Mouse (Mus musculus) heart, postnatal 25 days (tissue): ENCODE measurements at regions not wholly inside any gene's neighbourhood (a gene's known extent, or its start where the extent isn't known, plus 50 kb on each side); places are given as distances from the start of the nearest gene placed in this dataset.

Experiments
- DNase-seq: peaks from one replicate; pipeline ENCODE4 v3.0.0; 2022; ENCODE audit warnings: low spot score
- intact Hi-C: fragments of 180-260 bp; cut with DNase I; formaldehyde crosslinking; loops from one replicate; pipeline ENCODE4 v1.15.1; 2025

- intact Hi-C loops = loop anchor here (10.0 kb wide), 1 partner anchor 471 kb away; no protein-coding TSS in a partner anchor
- no peak for DNase-seq
These were observed 476.5 kb upstream of the Tbx3 start for GRCm38 (mm10) chr5:119193699-119194681.

DNA sequence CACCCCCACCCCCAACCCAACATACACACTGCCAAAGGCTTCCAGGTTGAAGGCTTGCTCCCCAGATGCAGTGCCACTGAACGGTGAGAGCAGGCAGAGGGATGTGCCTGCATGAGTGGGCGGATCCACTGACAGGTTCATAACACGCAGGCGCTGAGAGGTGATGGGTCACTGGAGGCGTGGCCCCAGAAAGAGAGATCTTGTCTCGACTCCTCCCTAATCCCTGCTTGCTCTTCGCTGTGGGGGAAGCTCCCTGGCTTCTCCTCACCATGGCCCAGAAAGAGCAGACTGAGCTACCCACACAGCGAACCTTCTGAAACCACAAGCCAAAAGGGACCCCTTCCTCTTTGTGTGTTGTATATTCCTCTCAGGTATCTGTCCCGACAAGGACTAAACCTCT lies 470.6 kb upstream of the Tbx3 start:
- no peak for DNase-seq
- intact Hi-C loops = loop anchor here (10.0 kb wide), 1 partner anchor 465 kb away; no protein-coding TSS in a partner anchor

DNA sequence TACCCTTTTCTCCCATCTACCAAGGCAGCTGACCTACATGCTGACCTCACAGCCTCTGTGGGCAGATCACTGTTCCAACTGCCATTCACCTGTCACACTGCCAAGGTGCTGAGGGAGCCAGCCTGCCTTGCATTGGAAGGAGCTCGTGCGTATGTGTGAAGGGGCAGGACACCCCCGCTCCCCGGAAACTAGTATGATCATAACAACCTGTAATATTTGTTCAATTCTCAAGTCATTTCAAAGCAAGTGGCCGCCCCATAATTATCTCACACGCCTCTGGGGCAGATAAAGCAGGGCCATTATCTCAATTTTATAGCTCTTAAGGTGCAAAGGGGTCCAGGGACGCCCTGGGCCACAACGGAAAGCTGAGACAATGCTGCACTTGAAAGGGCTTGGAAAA lies 469.2 kb upstream of the Tbx3 start:
- DNase-seq = no peak

DNA sequence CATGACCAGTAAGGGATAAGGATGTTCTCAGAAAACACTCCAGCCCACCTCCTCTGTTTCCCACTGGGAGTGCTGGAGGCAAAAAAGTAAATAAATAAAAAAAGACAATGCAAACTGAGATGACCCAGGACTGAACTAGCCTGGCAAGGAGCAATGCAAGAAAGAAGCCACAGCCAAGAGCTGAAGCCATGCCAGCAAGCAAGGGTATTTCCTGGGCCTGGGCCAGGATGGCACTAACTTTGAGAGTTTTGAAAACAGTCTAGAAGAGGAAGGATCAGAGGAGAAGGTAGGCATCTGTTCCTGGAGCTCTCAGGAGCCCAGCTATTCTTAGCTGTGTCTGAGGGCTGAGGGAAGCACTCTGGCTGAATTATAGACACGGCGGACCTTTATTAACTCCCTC lies 465.7 kb upstream of the Tbx3 start:
- no peak for DNase-seq
- intact Hi-C loops = no loop called here

More for the DNA sequence above, 469.2 kb upstream of the Tbx3 start:
- intact Hi-C loops = no loop called here

GRCm38 (mm10) chr5:119208077-119208476 lies 462.4 kb upstream of the Tbx3 start:
- intact Hi-C loops = no loop called here
- no peak for DNase-seq

- intact Hi-C loops = no loop called here
- no peak for DNase-seq
These were observed 457.3 kb upstream of the Tbx3 start for GRCm38 (mm10) chr5:119213196-119213595.

GRCm38 (mm10) chr5:119213692-119214357 lies 456.6 kb upstream of the Tbx3 start:
- DNase-seq = no peak
- intact Hi-C loops = no loop called here

GRCm38 (mm10) chr5:119214937-119215336 lies 455.5 kb upstream of the Tbx3 start:
- intact Hi-C loops = no loop called here
- DNase-seq = no peak

DNA sequence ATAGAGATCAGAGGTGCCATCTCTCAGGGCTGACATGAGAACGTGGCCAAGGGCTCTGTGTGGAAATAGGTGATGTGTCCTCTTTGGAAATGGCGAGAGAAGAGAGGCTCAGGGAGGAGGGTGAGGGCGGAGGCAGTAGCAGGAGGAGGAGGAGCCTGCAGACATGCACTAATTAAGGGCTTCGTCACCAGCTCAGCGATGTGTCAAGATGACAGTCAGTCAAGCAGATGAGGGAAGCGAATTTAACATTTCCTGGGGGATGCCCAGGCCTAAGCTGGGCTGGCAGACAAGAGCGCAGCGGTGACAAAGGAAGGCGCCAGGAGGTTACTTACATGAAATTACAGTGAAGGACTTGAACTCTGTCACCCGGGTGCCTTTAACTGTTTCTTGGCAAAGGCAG lies 455.1 kb upstream of the Tbx3 start:
- DNase-seq = no peak
- intact Hi-C loops = no loop called here

GRCm38 (mm10) chr5:119216146-119216545 lies 454.3 kb upstream of the Tbx3 start:
- intact Hi-C loops = no loop called here
- DNase-seq = no peak

DNA sequence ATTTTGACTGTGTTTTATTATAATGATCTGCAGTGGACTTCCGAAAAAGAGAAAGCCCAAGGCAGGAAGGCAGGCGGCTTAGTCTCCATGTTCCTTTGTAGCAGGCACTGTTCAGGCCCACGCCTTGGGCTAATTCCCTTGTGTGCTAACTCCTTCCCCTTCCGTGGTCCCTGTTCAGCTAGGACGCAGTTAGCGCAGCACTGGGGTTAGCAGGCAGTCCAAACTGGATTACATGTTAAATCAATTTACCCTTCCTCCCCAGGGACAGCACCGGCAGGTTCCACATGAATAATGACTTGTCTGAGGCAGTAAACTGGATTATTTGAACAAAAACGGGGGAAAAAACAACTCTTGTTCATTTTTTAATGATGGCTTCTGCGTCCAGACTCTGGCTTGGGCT lies 453.4 kb upstream of the Tbx3 start:
- no peak for DNase-seq
- intact Hi-C loops = no loop called here

GRCm38 (mm10) chr5:119228691-119229090 lies 441.8 kb upstream of the Tbx3 start:
- no peak for DNase-seq
- intact Hi-C loops = no loop called here

- DNase-seq = no peak
- intact Hi-C loops = no loop called here
These were observed 437.5 kb upstream of the Tbx3 start for GRCm38 (mm10) chr5:119232941-119233340.

- no peak for DNase-seq
- intact Hi-C loops = no loop called here
These were observed 434.6 kb upstream of the Tbx3 start for GRCm38 (mm10) chr5:119235884-119236283.

DNA sequence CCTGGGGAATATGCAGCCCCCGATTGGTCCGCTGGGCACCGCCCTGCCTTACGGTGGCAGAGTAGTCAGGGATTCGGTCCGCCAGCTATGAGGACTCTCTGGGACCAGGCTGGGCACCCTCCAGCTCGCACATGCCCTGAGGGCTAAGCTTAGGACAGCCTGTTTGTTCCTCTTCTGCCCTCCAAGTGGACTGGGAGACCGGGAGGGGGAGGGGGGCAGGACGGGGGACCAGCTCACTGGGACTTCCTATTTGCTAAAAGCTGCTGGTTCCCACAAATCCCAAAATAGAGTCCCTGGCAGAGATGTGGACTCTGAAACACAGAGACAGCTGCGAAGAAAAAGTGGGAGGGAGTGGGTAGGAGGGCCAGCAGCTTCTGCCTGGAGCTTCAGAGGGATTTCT lies 423.6 kb upstream of the Tbx3 start:
- peak; percentile 14 for DNase-seq
- intact Hi-C loops = loop anchor here (2.0 kb wide), 1 partner anchor 424 kb away; the partner anchor contains the start of gene Tbx3

- intact Hi-C loops = no loop called here
These were observed 421.8 kb upstream of the Tbx3 start for GRCm38 (mm10) chr5:119248626-119249025.

DNA sequence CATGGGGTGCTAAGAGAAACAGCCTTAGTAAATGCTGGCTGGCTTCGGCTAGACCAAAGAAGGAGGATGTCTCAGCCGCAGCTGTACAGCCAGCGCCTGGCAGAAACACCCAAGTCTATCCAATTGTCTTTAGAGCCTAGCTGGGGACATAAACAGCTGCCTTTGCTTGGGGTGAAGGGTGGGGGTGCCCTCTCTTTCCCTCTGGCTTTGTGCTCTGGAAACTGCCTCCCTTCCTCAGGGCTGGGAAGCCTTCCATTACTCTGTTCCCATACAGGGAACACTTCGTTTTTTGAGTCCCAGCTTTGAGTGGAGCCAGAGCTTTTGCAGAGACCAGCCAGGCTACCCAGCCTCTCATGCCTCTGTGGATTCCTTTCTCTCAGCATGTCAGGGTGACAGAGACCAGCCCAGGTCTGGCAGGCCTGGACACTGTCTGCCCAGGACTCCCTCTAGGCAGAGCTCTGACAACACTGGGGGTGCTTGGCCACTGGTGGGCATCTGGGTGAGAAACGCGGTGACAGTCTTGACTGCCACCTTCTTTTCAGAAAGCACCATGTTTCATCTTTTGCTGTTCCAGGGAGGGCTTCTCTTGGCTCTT lies 421.2 kb upstream of the Tbx3 start:
- no peak for DNase-seq
- intact Hi-C loops = no loop called here

More at GRCm38 (mm10) chr5:119248626-119249025, 421.8 kb upstream of the Tbx3 start:
- DNase-seq = no peak

GRCm38 (mm10) chr5:119251311-119252047 lies 419.0 kb upstream of the Tbx3 start:
- intact Hi-C loops = no loop called here
- no peak for DNase-seq

DNA sequence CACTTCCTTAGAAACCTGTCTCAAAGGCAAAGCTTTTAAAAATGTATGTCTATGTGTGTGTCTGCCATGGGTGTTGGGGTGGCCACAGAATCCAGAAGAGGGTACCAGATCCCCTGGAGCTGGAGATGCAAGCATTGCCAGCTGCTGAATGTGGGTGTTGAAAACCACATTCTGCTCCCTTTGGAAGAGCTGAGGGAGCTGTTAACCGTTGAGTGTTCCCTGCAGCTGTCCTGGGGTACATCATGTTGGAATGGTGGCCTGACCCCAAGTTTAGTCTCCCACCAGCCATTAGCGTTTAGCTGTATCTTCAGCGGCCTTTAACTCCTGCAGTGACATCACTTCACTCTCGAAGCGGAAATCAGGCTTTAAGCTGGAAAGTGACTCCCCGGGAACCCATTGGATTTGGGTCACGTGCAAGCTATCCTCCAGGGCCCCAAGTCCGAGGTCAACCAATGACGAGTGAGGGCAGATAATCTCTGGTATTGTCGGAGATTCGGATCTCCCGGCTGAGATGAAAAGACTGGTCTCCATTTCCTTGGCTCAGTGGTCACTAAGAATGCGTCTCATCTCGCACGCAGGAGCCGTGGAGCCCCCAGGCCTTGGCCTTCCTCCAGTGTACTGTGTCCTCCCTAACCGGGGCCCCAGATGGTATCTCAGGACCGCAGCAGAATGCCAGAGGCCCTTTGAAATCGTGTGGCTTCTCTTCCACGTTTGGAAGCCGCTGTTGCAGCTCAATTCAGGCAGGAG lies 412.9 kb upstream of the Tbx3 start:
- DNase-seq = no peak
- intact Hi-C loops = no loop called here
